Mouse (Mus musculus) liver, embryonic 15.5 days (tissue): ENCODE measurements around the gene Entr1. TPM values are rescaled to one million over a fixed set of nuclear protein-coding genes. Genes with fewer than 3 reads are reported as not detected.

Source experiments
- ATAC-seq: fragments of 200-750 bp; cut with Nextera tagmentation; 2 replicates; pipeline ENCODE4 v1.8.0; 2017; ENCODE audit warnings: moderate number of reproducible peaks, mild to moderate bottlenecking, moderate library complexity; ENCODE audit not compliant: insufficient read depth
- H3K27ac ChIP-seq: fragments of 300-500 bp; sonication (generic); replicated peaks from 2 replicates; pipeline ENCODE4 v1.5.1; 2015; ENCODE audit warnings: mild to moderate bottlenecking, inconsistent platforms
- H3K27me3 ChIP-seq: fragments of 300-500 bp; sonication (generic); 2 replicates; pipeline ENCODE4 v1.6.1; 2015; ENCODE audit warnings: mild to moderate bottlenecking, inconsistent platforms
- H3K36me3 ChIP-seq: fragments of 300-500 bp; sonication (generic); replicated peaks from 2 replicates; pipeline ENCODE4 v1.6.1; 2015; ENCODE audit warnings: moderate library complexity, mild to moderate bottlenecking, inconsistent platforms
- H3K4me1 ChIP-seq: fragments of 300-500 bp; sonication (generic); replicated peaks from 2 replicates; pipeline ENCODE4 v1.6.1; 2015; ENCODE audit warnings: inconsistent platforms
- H3K4me2 ChIP-seq: fragments of 300-500 bp; sonication (generic); 2 replicates; pipeline ENCODE4 v1.6.1; 2015; ENCODE audit warnings: moderate library complexity, mild to moderate bottlenecking, inconsistent platforms
- H3K4me3 ChIP-seq: fragments of 300-500 bp; sonication (generic); replicated peaks from 2 replicates; pipeline ENCODE4 v1.5.1; 2015; ENCODE audit warnings: mild to moderate bottlenecking, inconsistent platforms
- H3K9ac ChIP-seq: fragments of 300-500 bp; sonication (generic); 2 replicates; pipeline ENCODE4 v1.6.1; 2015; ENCODE audit warnings: moderate library complexity, mild to moderate bottlenecking, inconsistent platforms
- H3K9me3 ChIP-seq: fragments of 300-500 bp; sonication (generic); replicated peaks from 2 replicates; pipeline ENCODE4 v1.6.1; 2016; ENCODE audit warnings: inconsistent platforms
- WGBS: fragments of 180-500 bp; shearing (Covaris S2); methylation state at CpG from one replicate; pipeline ENCODE4 v1.1.7; 2015; ENCODE audit warnings: mixed read lengths; ENCODE audit not compliant: insufficient replicate concordance; 5-methylcytosine and 5-hydroxymethylcytosine counted together
- polyA plus RNA-seq: library from polyadenylated mRNA; unstranded; fragments of >200 nt; fragmentation: Nextera tagmentation; extraction: Ambion mirVana; gene quantifications from 2 replicates; pipeline ENCODE4 v1.2.1, GENCODE M21; 2015

Gene Entr1
- polyA plus RNA-seq, 1 experiment from 2014 or later, result 38.2 TPM

DNA sequence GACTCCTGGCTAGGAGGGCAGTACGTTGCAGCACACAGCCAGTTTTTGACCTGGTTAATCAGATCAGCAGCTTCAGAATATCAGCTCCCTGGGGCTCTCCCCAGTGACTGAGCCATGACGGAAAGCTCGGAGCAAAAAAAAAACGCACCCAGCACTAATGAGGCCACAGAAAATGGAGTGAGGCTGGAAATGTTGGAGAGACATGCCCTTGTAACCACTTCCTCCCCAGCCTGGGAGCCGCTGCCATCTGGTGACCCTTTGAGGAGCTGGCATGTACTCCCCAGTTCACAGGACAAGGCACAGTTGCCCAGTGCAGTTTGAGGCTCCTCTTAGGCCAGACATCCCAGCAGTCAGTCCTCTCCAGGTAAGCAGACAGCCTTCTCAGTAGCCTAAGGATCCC is 21.0 kb upstream of the Entr1 start:
- Histone ChIP-seq H3K27me3 (no peaks in the 10 kb centered on the region), H3K9me3 (no peaks in the 10 kb centered on the region), H3K4me3 (no peak overlapping the region), H3K4me1 (peaks cover 41% of the 10 kb centered on the region), H3K9ac (no peak overlapping the region), H3K27ac (0 out of 2 replicates have a peak overlapping the region, but pooled peaks have one; percentile 14), H3K36me3 (peaks cover 50% of the 10 kb centered on the region), H3K4me2 (no peak overlapping the region)
- no peak for ATAC-seq
- 70% methylated on average over 5 of the region's 5 CpGs for WGBS

DNA sequence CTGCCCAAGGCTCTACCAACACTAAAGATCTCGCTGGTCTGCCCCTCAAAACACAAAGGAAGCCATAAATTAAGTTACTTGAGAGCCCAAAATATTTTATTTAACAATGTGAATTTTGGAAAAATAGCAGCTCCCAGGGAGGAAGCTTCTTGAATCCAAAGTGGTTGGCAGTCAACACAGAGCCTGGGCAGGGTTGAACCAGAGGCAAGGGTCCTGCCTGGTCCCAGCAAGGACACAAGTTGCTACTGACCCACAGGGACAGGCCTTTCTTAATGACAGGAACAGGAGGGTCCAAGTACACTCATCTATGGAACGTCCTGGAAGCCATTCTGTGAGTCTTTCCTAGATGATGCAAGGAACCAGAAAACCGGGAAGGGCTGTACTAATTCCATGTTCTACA is 20.2 kb upstream of the Entr1 start:
- no peak for ATAC-seq

DNA sequence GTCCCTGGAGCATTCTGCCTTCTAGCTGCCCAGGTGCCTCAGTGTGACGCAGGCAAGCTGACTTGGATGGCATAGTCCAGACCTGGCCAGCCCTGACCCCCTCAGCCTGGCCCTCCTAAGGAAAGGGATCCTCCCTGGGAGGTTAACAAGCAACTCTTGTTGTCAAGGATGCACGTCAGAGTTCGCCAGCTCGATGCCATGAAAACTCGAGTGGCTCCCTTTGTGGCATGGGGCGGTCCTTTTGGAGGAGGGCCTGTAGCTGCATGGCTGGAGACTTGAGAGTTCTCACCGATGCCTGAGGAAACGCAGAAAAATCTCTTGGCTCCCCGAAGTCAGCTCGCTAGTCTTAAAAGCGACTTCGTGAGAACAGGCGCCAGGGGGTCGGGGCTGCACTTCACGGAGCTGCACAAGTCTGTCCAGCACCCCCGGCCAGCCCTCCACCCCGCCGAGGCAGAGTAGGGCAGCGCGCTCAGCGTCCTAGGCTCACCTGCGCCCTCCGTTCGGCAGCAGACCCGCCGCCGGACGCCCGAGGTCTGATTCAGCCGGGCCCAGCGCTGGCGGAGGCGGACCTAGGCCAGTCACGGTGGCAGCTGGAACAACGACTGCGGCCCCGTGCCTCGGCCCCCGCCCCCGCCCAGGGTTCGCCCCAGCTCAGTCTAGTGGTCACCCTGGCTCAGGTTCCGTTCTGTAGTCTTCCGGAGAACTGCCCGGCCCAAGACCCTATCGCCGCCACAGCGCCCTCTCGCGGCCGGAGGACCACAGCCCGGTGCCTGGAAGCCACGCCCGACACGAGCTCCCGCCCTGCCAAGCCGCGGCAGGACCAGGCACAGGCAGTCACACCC is 19.6 kb upstream of the Entr1 start, which contains the start of gene Inpp5e:
Inpp5e (minus strand) TSS at position 689 of the 842 bp plus-strand sequence.
- peak; percentile 94 for ATAC-seq
- H3K4me2 ChIP-seq, result peak within 1 kb of the TSS; percentile 89
- H3K4me1 ChIP-seq, result peaks cover 46% of the 10 kb centered on the region
- H3K36me3 ChIP-seq, result peaks cover 39% of the 10 kb centered on the region
- H3K4me3 ChIP-seq, result peak within 1 kb of the TSS; percentile 93
- no peaks in the 10 kb centered on the region for H3K27me3 ChIP-seq
- H3K9ac ChIP-seq, result peak within 1 kb of the TSS; percentile 93
- H3K27ac ChIP-seq, result peak within 1 kb of the TSS; percentile 78
- WGBS, result 1% methylated on average over 57 of the region's 57 CpGs
- no peaks in the 10 kb centered on the region for H3K9me3 ChIP-seq

More for the DNA sequence above, 20.2 kb upstream of the Entr1 start:
- Histone ChIP-seq H3K27me3 (no peaks in the 10 kb centered on the region), H3K4me2 (peak overlapping the region; percentile 89), H3K4me1 (peaks cover 46% of the 10 kb centered on the region), H3K4me3 (peak overlapping the region; percentile 93; the same call in 1 of the 2 replicates), H3K27ac (peak overlapping the region; percentile 42), H3K36me3 (peaks cover 46% of the 10 kb centered on the region), H3K9me3 (no peaks in the 10 kb centered on the region), H3K9ac (peak overlapping the region; percentile 19; the same call in 1 of the 2 replicates)
- 57% methylated on average over 3 of the region's 3 CpGs for WGBS

DNA sequence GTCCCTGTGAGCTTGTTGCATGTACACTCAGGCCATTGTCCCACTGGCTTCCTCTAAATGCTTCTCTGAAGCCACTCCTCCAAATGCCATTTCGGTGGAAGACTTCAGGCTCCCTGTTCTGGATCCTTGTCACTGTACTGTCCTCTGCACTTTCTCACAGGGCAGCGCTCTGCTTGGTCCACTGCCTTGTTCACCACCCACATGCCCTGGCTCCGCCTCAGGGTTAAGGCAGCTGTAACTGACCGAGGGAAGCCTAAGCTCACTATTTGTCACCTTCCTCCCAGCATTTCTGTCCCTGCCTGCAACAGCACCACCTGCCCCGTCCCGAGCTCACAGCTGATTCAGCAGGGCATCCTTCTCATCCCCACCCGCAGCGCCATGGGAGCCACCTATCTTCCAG is 14.2 kb upstream of the Entr1 start:
- Histone ChIP-seq H3K4me1 (peaks cover 54% of the 10 kb centered on the region), H3K9me3 (no peaks in the 10 kb centered on the region), H3K4me2 (no peak overlapping the region), H3K36me3 (peaks cover 43% of the 10 kb centered on the region), H3K4me3 (no peak overlapping the region), H3K27ac (no peak overlapping the region), H3K9ac (no peak overlapping the region), H3K27me3 (no peaks in the 10 kb centered on the region)
- 77% methylated on average over 8 of the region's 8 CpGs for WGBS
- no peak for ATAC-seq

DNA sequence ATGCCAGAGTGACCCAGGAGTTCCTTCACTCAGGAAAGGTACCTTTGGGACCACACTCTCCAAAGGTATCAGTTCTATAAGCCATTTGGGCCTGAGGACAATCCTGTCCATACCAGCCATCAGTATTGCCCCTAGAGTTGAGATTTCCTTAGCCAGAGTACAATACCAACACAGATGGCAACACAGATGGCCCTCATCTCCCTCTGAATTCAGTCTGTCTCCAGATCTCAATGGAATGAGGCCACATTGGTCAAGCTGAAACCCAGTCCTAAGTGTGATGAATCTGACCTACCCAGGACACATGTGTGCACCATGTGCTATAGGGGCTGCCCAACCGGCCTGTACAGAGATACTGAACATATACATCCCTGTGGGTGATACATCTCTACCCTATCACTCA is 13.1 kb upstream of the Entr1 start:
- Histone ChIP-seq H3K4me1 (peaks cover 44% of the 10 kb centered on the region), H3K27ac (no peak overlapping the region), H3K36me3 (peaks cover 53% of the 10 kb centered on the region), H3K9me3 (no peaks in the 10 kb centered on the region), H3K27me3 (no peaks in the 10 kb centered on the region), H3K9ac (no peak overlapping the region), H3K4me3 (no peak overlapping the region), H3K4me2 (no peak overlapping the region)
- ATAC-seq, result no peak
- WGBS, result 74% methylated on average over 1 of the region's 1 CpGs

DNA sequence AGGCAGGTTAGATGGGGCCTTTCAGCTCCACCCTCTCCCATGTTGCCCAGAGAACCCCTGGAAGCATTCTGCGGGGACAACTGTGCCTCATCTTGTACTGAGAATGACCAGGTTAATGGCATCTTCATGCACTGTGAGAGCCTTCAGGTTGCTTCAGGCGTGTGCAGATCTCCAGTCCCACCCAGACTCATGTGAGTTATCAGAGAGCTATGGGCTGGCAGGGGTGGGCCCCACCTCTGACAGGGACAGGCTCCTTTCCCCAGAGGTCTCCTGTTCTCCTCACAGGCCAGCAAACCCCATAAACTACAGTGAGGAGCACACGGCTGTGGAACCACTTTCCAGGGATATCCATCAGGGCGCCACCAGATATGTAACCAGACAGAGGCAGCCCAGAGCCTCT is 11.9 kb upstream of the Entr1 start:
- H3K27ac ChIP-seq, result no peak overlapping the region
- H3K4me3 ChIP-seq, result no peak overlapping the region
- 62% methylated on average over 4 of the region's 4 CpGs for WGBS
- H3K4me1 ChIP-seq, result peaks cover 31% of the 10 kb centered on the region
- no peak overlapping the region for H3K9ac ChIP-seq
- peaks cover 62% of the 10 kb centered on the region for H3K36me3 ChIP-seq
- no peak overlapping the region; the same call in 1 of the 2 replicates for H3K4me2 ChIP-seq
- no peaks in the 10 kb centered on the region for H3K27me3 ChIP-seq
- H3K9me3 ChIP-seq, result no peaks in the 10 kb centered on the region
- 0 out of 2 replicates have a peak, but pooled peaks have one; percentile 35 for ATAC-seq

DNA sequence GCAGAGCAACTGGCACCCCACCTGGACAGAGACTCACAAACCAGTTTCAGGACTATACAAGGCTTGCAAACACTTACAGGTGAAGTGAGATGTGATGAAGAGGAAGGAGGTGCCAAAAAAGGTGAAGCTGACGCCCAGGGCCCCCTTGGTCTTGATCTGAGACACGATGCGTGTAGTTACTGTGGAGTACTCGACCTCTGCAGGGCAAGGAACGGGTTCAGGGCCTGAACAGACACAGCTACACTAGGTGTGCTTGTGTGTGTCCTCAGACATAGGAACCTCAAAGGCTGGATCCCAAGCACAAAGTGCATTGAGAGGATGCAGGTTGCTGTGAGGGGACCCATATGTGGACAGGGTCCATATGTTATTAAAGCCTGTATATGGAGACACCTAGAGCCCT is 11.2 kb upstream of the Entr1 start:
- H3K27ac ChIP-seq, result no peak overlapping the region
- H3K9me3 ChIP-seq, result no peaks in the 10 kb centered on the region
- no peak for ATAC-seq
- no peak overlapping the region; the same call in 1 of the 2 replicates for H3K9ac ChIP-seq
- peaks cover 70% of the 10 kb centered on the region for H3K36me3 ChIP-seq
- 77% methylated on average over 5 of the region's 5 CpGs for WGBS
- H3K4me1 ChIP-seq, result peaks cover 27% of the 10 kb centered on the region
- H3K4me3 ChIP-seq, result no peak overlapping the region
- H3K27me3 ChIP-seq, result no peaks in the 10 kb centered on the region
- H3K4me2 ChIP-seq, result no peak overlapping the region

DNA sequence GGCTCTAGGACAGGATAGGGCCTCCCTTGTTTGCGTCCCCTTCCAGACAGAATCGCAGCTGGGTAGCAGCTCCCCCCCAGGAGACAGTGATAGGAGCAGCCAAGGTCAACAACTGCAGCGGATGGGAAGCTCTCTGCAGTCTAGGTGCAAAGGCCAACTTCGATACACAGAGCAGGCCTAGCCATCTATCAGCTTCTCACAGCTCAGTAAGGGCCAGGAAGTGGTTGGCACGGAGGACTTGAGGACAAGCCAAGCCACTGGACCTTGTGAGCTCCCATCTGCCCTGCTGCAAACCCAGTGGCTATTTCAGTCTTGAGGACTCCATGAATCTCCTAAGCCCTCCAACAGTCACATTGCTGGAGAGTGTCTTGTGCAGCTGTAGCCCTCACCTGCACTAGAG is 10.5 kb upstream of the Entr1 start:
- peaks cover 76% of the 10 kb centered on the region for H3K36me3 ChIP-seq
- peak; percentile 48 for ATAC-seq
- WGBS, result 72% methylated on average over 5 of the region's 5 CpGs
- peaks cover 22% of the 10 kb centered on the region for H3K4me1 ChIP-seq
- H3K4me3 ChIP-seq, result no peak overlapping the region
- H3K27me3 ChIP-seq, result no peaks in the 10 kb centered on the region
- H3K4me2 ChIP-seq, result no peak overlapping the region
- no peak overlapping the region for H3K9ac ChIP-seq
- H3K9me3 ChIP-seq, result no peaks in the 10 kb centered on the region
- no peak overlapping the region for H3K27ac ChIP-seq

DNA sequence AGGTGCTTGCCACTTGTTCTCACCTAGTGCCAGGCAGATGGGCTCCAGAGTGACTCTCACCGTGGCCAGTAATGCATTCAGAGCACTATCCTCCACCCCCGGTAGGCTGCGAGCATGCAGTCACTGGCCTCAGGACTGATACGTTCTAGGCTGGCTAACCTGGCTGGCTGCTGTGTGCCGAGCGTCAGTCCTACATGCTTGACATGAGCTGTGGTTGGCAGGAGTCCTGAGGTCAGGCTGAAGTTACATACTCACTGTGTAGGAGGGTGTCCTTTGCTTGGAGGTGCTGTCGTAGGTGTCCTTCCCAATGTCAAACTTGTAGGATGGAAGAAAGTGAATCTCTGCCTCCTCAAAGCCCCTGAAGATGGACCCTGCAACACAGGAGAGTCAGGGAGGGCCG is 9.9 kb upstream of the Entr1 start:
- Histone ChIP-seq H3K9ac (no peak overlapping the region), H3K27me3 (no peaks in the 10 kb centered on the region), H3K27ac (no peak overlapping the region), H3K4me2 (no peak overlapping the region), H3K36me3 (peaks cover 83% of the 10 kb centered on the region), H3K4me1 (peaks cover 21% of the 10 kb centered on the region), H3K9me3 (no peaks in the 10 kb centered on the region), H3K4me3 (no peak overlapping the region)
- 80% methylated on average over 8 of the region's 8 CpGs for WGBS
- ATAC-seq, result no peak

DNA sequence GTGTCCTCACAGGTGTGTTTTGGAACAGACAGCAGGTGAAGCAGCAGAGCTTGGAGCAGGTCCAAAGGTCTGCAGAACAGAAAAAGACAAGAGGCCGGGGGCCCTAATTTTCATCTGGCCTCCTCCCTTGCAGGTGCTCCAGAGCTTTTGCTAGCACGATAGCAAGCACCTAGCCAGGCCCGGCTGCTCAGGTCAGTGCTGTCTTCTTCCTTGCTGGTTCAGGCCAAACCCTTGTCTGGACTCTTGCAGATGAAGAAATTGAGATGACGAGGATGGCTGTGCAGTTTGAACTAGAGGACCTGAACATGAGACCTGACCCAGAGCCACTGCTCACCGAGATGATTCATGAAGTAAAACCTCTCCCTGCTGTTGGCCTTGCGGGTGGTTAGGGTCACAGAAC is 2.5 kb upstream of the Entr1 start:
- Histone ChIP-seq H3K27ac (no peak overlapping the region), H3K4me2 (no peak overlapping the region), H3K4me3 (no peak overlapping the region), H3K9me3 (no peaks in the 10 kb centered on the region), H3K27me3 (no peaks in the 10 kb centered on the region), H3K9ac (no peak overlapping the region), H3K36me3 (peaks cover 72% of the 10 kb centered on the region), H3K4me1 (peaks cover 32% of the 10 kb centered on the region)
- no peak for ATAC-seq
- WGBS, result 78% methylated on average over 6 of the region's 6 CpGs

DNA sequence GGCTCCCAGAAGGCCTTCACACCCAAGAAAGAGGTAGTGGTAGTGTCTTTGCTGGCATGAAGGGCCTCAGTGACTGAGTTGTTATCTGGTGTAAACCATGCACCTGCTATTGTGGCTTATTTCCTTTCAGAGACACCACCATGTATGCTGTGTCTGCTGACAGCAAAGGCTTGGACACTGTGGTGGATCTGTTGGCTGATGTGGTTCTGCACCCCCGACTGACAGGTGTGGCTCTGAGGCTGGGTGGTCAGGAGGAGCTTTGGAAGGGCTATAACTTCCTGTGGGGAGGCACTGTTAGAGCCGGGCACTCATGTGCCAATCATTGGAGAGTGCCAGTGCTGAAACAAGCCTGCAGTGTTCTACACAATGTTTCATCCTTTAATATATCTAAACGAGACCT is 1.8 kb upstream of the Entr1 start:
- no peak for ATAC-seq
- H3K36me3 ChIP-seq, result peaks cover 72% of the 10 kb centered on the region
- H3K9ac ChIP-seq, result no peak overlapping the region
- WGBS, result 45% methylated on average over 3 of the region's 3 CpGs
- peak overlapping the region; percentile 91; the same call in 1 of the 2 replicates for H3K4me2 ChIP-seq
- no peaks in the 10 kb centered on the region for H3K9me3 ChIP-seq
- H3K27me3 ChIP-seq, result no peaks in the 10 kb centered on the region
- H3K27ac ChIP-seq, result no peak overlapping the region
- H3K4me3 ChIP-seq, result peak overlapping the region; percentile 21; the same call in 1 of the 2 replicates
- H3K4me1 ChIP-seq, result peaks cover 32% of the 10 kb centered on the region
